Mouse (Mus musculus) C2C12 (cell line): ENCODE results near the gene Sox12.
A peak's percentile ranks its signal among the peaks of the same experiment; 100 is the strongest.

Source experiments
- CEBPB ChIP-seq: IDR thresholded peaks from one replicate; pipeline ENCODE4 v1.6.1; 2011; ENCODE audit warnings: low read depth, mild to moderate bottlenecking, control low read depth, moderate library complexity
- CTCF ChIP-seq: IDR thresholded peaks from one replicate; pipeline ENCODE4 v1.5.1; 2011; ENCODE audit not compliant: control insufficient read depth, insufficient read depth, insufficient read length
- MAX ChIP-seq: IDR thresholded peaks from one replicate; pipeline ENCODE4 v1.6.1; 2011; ENCODE audit warnings: mild to moderate bottlenecking, control low read depth
- MYOD1 ChIP-seq: IDR thresholded peaks from one replicate; pipeline ENCODE4 v1.6.1; 2011; ENCODE audit warnings: low read depth; ENCODE audit not compliant: control insufficient read depth, insufficient read length
- USF1 ChIP-seq: IDR thresholded peaks from one replicate; pipeline ENCODE4 v1.6.1; 2011; ENCODE audit warnings: low read depth, mild to moderate bottlenecking, control low read depth, moderate library complexity

- no peak for TF ChIP-seq CEBPB
- no peak for TF ChIP-seq CTCF
- TF ChIP-seq USF1: no peak
- TF ChIP-seq MAX: peak; percentile 92
- TF ChIP-seq MYOD1: no peak
Observed at GRCm38 (mm10) chr2:152398691-152399090, 828 bp upstream of the Sox12 start.
